ENCODE assay signal across 23 mouse cellular contexts in genomic region chr8:57491873-57492272, GRCm38 (mm10). TPM values are rescaled to one million over a fixed set of nuclear protein-coding genes. Genes with fewer than 3 reads are reported as not detected.
"Had no signal": no experiment of that assay in that cellular context is flagged by ENCODE, and none has a peak within 500 bp of the region (broad histone marks: within the 10 kb centered on the region; RNA-seq: fewer than 3 reads in every experiment).

No protein-coding gene starts in this region.

- H3K9me3 ChIP-seq: limb, embryonic 12.5 days; limb, embryonic 15.5 days; liver, embryonic 13.5 days; lung, embryonic 15.5 days; midbrain, embryonic 12.5 days; midbrain, embryonic 15.5 days; neural tube, embryonic 12.5 days; neural tube, embryonic 15.5 days had no signal

- H3K9ac ChIP-seq: limb, embryonic 12.5 days; limb, embryonic 15.5 days; liver, embryonic 13.5 days; lung, embryonic 15.5 days; midbrain, embryonic 12.5 days; midbrain, embryonic 15.5 days; neural tube, embryonic 12.5 days; neural tube, embryonic 15.5 days had no signal

- H3K27ac ChIP-seq: limb, embryonic 12.5 days; limb, embryonic 15.5 days; liver, embryonic 13.5 days; lung, embryonic 15.5 days; midbrain, embryonic 12.5 days; midbrain, embryonic 15.5 days; neural tube, embryonic 12.5 days; neural tube, embryonic 15.5 days; stomach, postnatal 0 days had no signal

- H3K4me2 ChIP-seq: limb, embryonic 12.5 days; limb, embryonic 15.5 days; liver, embryonic 13.5 days; lung, embryonic 15.5 days; midbrain, embryonic 12.5 days; midbrain, embryonic 15.5 days; neural tube, embryonic 12.5 days; neural tube, embryonic 15.5 days had no signal

- H3K36me3 ChIP-seq: limb, embryonic 12.5 days; limb, embryonic 15.5 days; liver, embryonic 13.5 days; lung, embryonic 15.5 days; midbrain, embryonic 12.5 days; midbrain, embryonic 15.5 days; neural tube, embryonic 12.5 days; neural tube, embryonic 15.5 days had no signal

- DNase-seq: kidney, adult 18-20 months; kidney, adult 9 months; kidney, postnatal 14 days; kidney, postnatal 4 days; liver, embryonic 13.5 days; lung, adult 18-20 months; lung, postnatal 10 days; lung, postnatal 36 days; right cerebral cortex, adult 18-20 months; right cerebral cortex, postnatal 14 days; right cerebral cortex, postnatal 4 days; thymus, adult 2 months; thymus, postnatal 14 days; thymus, postnatal 4 days had no signal

- H3K4me3 ChIP-seq: limb, embryonic 12.5 days; limb, embryonic 15.5 days; liver, embryonic 13.5 days; lung, embryonic 15.5 days; midbrain, embryonic 12.5 days; midbrain, embryonic 15.5 days; neural tube, embryonic 12.5 days; neural tube, embryonic 15.5 days had no signal

- ATAC-seq: midbrain, embryonic 15.5 days had no signal

- H3K4me1 ChIP-seq: limb, embryonic 12.5 days; limb, embryonic 15.5 days; neural tube, embryonic 12.5 days had no signal

- H3K27me3 ChIP-seq: limb, embryonic 12.5 days; limb, embryonic 15.5 days; liver, embryonic 13.5 days; lung, embryonic 15.5 days; midbrain, embryonic 12.5 days; midbrain, embryonic 15.5 days; neural tube, embryonic 12.5 days; neural tube, embryonic 15.5 days had no signal

RNA-seq across cellular contexts. Expression of gene Scrg1, which starts 36.1 kb away (rescaled TPM):
- polyA plus RNA-seq: kidney, embryonic 16.5 days; midbrain, embryonic 12.5 days had no signal
